Comparison of ENCODE assay signal across 9 mouse cellular contexts in the genomic region with DNA sequence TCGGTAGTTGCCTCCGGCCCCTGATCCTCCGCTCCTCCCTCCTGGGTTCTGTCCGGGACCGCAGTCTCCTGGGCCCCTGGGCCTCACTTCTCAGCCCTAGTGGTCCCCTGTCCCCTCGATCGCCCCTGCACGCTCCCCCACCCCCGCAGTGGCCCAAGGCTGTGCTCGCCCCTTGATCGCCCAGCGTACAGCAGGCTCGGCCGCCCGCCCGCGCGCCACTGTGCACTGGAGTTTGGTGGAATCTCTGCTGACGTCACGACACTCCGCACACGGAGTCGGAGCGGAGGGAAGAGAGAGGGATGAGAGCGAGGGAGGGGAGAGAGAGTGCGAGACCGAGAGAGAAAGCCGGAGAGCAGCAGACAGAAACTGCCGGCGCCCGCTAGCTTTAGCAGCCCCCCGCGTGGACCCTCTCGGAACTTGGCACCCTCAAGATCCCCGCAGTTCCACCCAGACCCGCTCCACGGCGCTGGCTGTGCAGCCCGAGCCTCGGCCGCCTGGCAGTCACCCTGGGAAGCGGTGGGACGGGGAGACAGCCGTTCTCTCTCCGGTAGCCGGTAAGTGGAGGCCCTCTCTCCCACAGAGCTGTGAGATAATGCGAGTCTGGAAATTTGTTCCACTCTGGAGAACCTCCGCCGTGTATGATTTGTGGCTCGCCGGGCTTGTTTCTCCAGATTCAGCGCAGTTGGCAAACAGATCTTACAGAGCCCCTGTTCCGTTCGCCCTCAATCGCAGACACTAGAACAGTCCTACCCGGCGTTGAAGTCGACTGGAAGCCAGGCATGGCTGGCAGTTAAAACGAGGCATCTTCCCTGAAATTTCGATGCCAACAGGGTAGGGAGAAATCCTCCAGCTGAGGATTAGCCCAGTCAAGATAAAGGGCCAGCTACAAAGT. TPM values are rescaled to one million over a fixed set of nuclear protein-coding genes. Genes with fewer than 3 reads are reported as not detected.
DNase-seq lines count a peak whose midpoint lies in the region; ATAC-seq and TF ChIP-seq lines count a peak whose summit lies in the region.
"Had no signal": no experiment of that assay in that cellular context is flagged by ENCODE, and none has a peak within 500 bp of the region (broad histone marks: within the 10 kb centered on the region; RNA-seq: fewer than 3 reads in every experiment).

Gene Pitx2 (plus strand): TSS at position 270 of the 892 bp plus-strand sequence.

- TF ChIP-seq CTCF in intestine, postnatal 0 days (IDR thresholded peaks at IDR 0.05; ENCODE audit: low read depth): no peak
- no peak for TF ChIP-seq CTCF in midbrain, postnatal 0 days (IDR thresholded peaks at IDR 0.05)

- H3K9ac ChIP-seq in forebrain, embryonic 12.5 days: peak within 1 kb of the TSS; percentile 40
- H3K9ac ChIP-seq in intestine, postnatal 0 days (ENCODE audit: low read depth, low read length): peak within 1 kb of the TSS; percentile 34
- no peak within 1 kb of the TSS for H3K9ac ChIP-seq in midbrain, postnatal 0 days (replicated peaks; ENCODE audit: low read length, poor library complexity, severe bottlenecking)

- DNase-seq in right cerebral cortex, postnatal 25 days: peak; percentile 49
- DNase-seq in right cerebral cortex, adult 18-20 months: no peak
- DNase-seq in midbrain, postnatal 0 days (ENCODE audit: low spot score): no peak
- no peak for DNase-seq in layer of hippocampus, postnatal 10 days (ENCODE audit: low spot score in 2 of 2)
- DNase-seq in cerebellum, adult 11 months: no peak
- no peak for DNase-seq in cerebellum, postnatal 25 days

- peaks cover 35% of the 10 kb centered on the region for H3K4me1 ChIP-seq in forebrain, embryonic 12.5 days
- peaks cover 1% of the 10 kb centered on the region; the same call in 1 of the 2 replicates for H3K4me1 ChIP-seq in intestine, postnatal 0 days (replicated peaks; ENCODE audit: control insufficient read depth, insufficient read depth, low read length)
- no peaks in the 10 kb centered on the region for H3K4me1 ChIP-seq in midbrain, postnatal 0 days (ENCODE audit: insufficient read depth, low read length)

- H3K27ac ChIP-seq in forebrain, embryonic 12.5 days: no peak within 1 kb of the TSS
- H3K27ac ChIP-seq in intestine, postnatal 0 days (ENCODE audit: low read depth, low read length): no peak within 1 kb of the TSS
- H3K27ac ChIP-seq in midbrain, postnatal 0 days (ENCODE audit: low read depth, low read length): no peak within 1 kb of the TSS
- H3K27ac ChIP-seq: macrophage had no signal

- H3K4me3 ChIP-seq in forebrain, embryonic 12.5 days (replicated peaks): peak within 1 kb of the TSS; percentile 35
- H3K4me3 ChIP-seq in intestine, postnatal 0 days (ENCODE audit: low read depth, low read length): peak within 1 kb of the TSS; percentile 54
- peak within 1 kb of the TSS; percentile 20 for H3K4me3 ChIP-seq in midbrain, postnatal 0 days (ENCODE audit: low read depth, low read length)

- H3K4me2 ChIP-seq in forebrain, embryonic 12.5 days: peak within 1 kb of the TSS; percentile 66
- H3K4me2 ChIP-seq in intestine, postnatal 0 days (replicated peaks; ENCODE audit: low read depth): peak within 1 kb of the TSS; percentile 88
- H3K4me2 ChIP-seq in midbrain, postnatal 0 days (ENCODE audit: low read depth, low read length, poor library complexity, severe bottlenecking): peak within 1 kb of the TSS; percentile 37

- H3K27me3 ChIP-seq in forebrain, embryonic 12.5 days: peaks cover 93% of the 10 kb centered on the region
- peaks cover 92% of the 10 kb centered on the region for H3K27me3 ChIP-seq in intestine, postnatal 0 days (replicated peaks; ENCODE audit: control insufficient read depth, insufficient read depth, low read length)
- H3K27me3 ChIP-seq in midbrain, postnatal 0 days (ENCODE audit: insufficient read depth, low read length): peaks cover 74% of the 10 kb centered on the region

- ATAC-seq in forebrain, embryonic 12.5 days (ENCODE audit: low FRiP score): peak; percentile 83
- peak; percentile 59 for ATAC-seq in intestine, postnatal 0 days
- peak; percentile 69 for ATAC-seq in midbrain, postnatal 0 days (ENCODE audit: low FRiP score)

- under 1% methylated on average over 60 of the region's 60 CpGs for WGBS in forebrain, embryonic 12.5 days
- 1% methylated on average over 60 of the region's 60 CpGs for WGBS in intestine, postnatal 0 days
- under 1% methylated on average over 57 of the region's 60 CpGs for WGBS in midbrain, postnatal 0 days

- no peaks in the 10 kb centered on the region for H3K9me3 ChIP-seq in forebrain, embryonic 12.5 days
- no peaks in the 10 kb centered on the region for H3K9me3 ChIP-seq in intestine, postnatal 0 days (ENCODE audit: control insufficient read depth)
- H3K9me3 ChIP-seq in midbrain, postnatal 0 days (ENCODE audit: low read length): no peaks in the 10 kb centered on the region

- no peaks in the 10 kb centered on the region for H3K36me3 ChIP-seq in forebrain, embryonic 12.5 days (replicated peaks)
- no peaks in the 10 kb centered on the region for H3K36me3 ChIP-seq in intestine, postnatal 0 days (ENCODE audit: control insufficient read depth, insufficient read depth)
- no peaks in the 10 kb centered on the region for H3K36me3 ChIP-seq in midbrain, postnatal 0 days (ENCODE audit: insufficient read depth, low read length)

RNA-seq across cellular contexts. Expression of gene Pitx2, which starts in this region (rescaled TPM):
- polyA plus RNA-seq in forebrain, embryonic 12.5 days (2016; fragmentation: Nextera tagmentation; extraction: Ambion mirVana): 15.9 and 28.3 TPM in 2 replicates
- polyA plus RNA-seq in intestine, postnatal 0 days (2015; fragmentation: Nextera tagmentation; extraction: Ambion mirVana): 12.3 and 18.3 TPM in 2 replicates
- total RNA-seq in midbrain, postnatal 0 days (2014; rRNA removed): 10.4 and 13.5 TPM in 2 replicates
- 28.7 and 29.9 TPM in 2 replicates for polyA plus RNA-seq in midbrain, postnatal 0 days (2015; fragmentation: Nextera tagmentation; extraction: Ambion mirVana)
- not detected for total RNA-seq in layer of hippocampus, postnatal 10 days (2021)
- polyA plus RNA-seq: macrophage had no signal

Comparison
In these comparisons a context has a peak if more than half of its experiments do, and no peak if none do; other contexts are left out.
1. RNA of gene Pitx2 (total RNA-seq): 10.4 to 13.5 TPM in midbrain, postnatal 0 days; not detected in layer of hippocampus, postnatal 10 days; every median in the first group is over 10 times any median in the second.
2. H3K4me2 ChIP-seq: peak in every context shown above with its lines; median percentile 88 in intestine, postnatal 0 days; 66 in forebrain, embryonic 12.5 days; 37 in midbrain, postnatal 0 days.
3. Peak in every context shown above with its lines, with median percentiles within 50 percentile points of each other: ATAC-seq and H3K4me3 ChIP-seq.